Mouse (Mus musculus): ENCODE measurements at regions not wholly inside any gene's neighbourhood (a gene's known extent, or its start where the extent isn't known, plus 50 kb on each side); places are given as distances from the start of the nearest gene placed in this dataset.

GRCm38 (mm10) chr12:79879093-79879917 lies 233.5 kb downstream of the Zfp36l1 start:
- TF ChIP-seq CTCF (IDR thresholded peaks at IDR 0.05) (no peak), POLR2A (IDR thresholded peaks at IDR 0.05; ENCODE audit: insufficient read depth, low read depth, low read length) (no peak)

Measured in heart, adult 2 months (tissue).